Mouse (Mus musculus): ENCODE data around the gene Acap2.

- TF ChIP-seq CTCF (IDR thresholded peaks at IDR 0.05; ENCODE audit: extremely low read depth, insufficient read depth, low read length) (no peak), POLR2A (IDR thresholded peaks at IDR 0.05; ENCODE audit: extremely low read depth, insufficient read depth, low read length) (no peak)
Observed at GRCm38 (mm10) chr16:31179384-31179783, 21.7 kb downstream of the Acap2 start.
